Mouse (Mus musculus): ENCODE measurements around the gene Trp73.

DNA sequence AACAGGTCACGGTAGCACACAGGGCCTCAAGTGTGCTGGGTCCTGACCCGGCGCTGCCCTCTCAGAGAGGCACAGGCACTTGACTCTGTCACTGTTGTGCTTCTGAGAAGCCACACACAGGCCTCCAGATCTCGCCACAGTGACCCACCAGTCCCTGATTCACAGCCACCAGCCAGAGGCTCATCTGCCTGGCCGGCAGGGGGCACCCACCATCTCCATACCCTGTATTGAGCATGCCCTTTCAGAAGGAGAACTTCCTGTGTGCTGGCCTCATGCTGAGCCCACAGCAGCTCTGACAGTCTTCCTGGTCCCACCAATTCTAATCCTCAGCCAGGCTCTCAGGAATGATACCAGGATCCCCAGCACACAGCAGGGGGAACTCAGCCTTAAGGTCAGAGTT, 50.8 kb downstream of the Trp73 start:
- TF ChIP-seq CTCF (IDR thresholded peaks at IDR 0.05; ENCODE audit: low read depth, low read length), result no peak
- no peak for TF ChIP-seq TAL1 (conservative IDR thresholded peaks at IDR 0.05; ENCODE audit: low read depth, low read length)
- TF ChIP-seq GATA1 (IDR thresholded peaks at IDR 0.05; ENCODE audit: borderline replicate concordance, low read length), result no peak
